Mouse (Mus musculus) NIH3T3 (cell line): Measurements from ENCODE around the gene Azi2.

Source experiments
- DNase-seq: peaks from one replicate; pipeline ENCODE4 v3.0.0-alpha.2; 2012; ENCODE audit warnings: low read depth

Azi2 gene

DNA sequence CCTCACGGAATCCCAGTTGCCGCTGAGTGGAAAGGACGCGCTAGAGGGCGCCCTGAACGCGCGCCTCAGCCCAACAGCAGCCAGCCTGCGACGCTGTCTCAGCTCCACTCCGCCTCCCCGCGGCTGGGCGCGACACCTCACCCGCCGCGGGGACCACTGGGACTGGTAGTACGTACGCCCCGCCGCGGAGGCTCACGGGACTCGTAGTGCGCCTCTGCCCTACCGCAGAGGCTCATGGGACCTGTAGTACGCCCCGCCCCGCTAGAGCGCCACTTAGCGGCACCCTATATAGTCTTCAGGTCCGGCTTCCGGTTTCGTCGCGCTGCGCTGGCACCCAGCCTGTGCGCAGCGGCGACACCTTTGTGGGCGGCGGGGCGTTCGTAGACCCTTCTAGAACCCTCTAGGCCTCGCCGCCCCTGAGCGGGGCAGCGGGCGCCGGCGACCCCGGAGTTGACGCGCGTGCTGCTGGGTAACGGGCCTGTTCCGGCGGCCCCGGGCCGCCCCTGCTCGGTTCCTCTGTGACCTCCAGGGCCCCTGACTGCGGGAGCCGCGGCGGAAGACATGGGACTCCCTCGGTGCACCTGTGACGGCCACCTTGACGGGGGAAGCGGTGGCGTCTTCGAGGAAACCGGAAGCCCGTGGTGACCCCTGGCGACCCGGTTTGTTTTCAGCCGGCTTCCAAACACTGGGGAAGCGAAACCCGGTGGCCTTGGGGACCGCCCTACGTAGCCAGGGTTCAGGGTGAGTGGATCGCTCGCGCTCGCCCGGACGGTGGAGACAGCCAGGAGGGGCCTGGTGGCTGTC lies at the start of gene Azi2:
Azi2 (plus strand) TSS at position 282 of the 804 bp plus-strand sequence.
- peak; percentile 96 for DNase-seq

- no peak for DNase-seq
Observed at GRCm38 (mm10) chr9:117996631-117997030, 43.7 kb upstream of the Azi2 start.

DNA sequence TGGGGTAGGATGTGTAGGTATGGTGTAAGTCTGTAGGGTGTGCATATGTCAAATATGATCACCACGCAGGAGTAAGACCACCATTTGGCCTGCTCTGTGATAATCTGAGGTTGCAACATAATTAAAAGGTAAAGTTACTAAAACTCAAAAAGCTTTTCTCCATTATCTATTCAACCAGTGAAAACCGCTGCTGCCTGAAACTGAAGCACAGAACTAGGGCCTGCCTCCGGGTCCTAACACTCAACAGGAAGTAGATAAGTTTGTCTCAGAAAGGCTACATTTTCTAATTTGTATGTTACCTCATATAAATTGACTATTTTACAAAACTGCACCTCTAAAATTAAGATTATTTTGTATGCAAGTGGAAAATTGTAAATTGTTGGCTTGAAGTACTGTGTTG lies 38.8 kb upstream of the Azi2 start:
- no peak for DNase-seq

- no peak for DNase-seq
Observed at GRCm38 (mm10) chr9:118003218-118003886, 36.9 kb upstream of the Azi2 start.

- no peak for DNase-seq
Observed at GRCm38 (mm10) chr9:118003937-118004336, 36.4 kb upstream of the Azi2 start.

DNA sequence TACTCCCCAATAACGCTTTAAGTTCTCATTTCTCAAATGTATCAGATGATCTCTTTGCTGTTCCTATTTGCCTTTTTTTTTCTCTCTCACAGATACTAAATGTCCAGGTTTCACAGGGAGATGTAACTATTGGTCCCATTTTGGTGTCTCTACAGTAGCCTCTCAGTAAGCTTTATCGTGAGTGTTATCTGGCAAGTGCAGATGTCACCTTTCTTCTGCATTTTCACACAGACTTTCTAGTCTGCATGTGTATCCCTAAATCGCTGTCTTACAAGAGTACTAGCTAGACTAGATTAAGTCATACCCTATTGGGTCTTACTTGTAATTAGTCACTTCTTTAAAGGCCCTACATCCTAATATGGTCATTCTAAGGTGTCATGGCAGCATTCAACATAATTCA lies 27.4 kb upstream of the Azi2 start:
- no peak for DNase-seq

DNA sequence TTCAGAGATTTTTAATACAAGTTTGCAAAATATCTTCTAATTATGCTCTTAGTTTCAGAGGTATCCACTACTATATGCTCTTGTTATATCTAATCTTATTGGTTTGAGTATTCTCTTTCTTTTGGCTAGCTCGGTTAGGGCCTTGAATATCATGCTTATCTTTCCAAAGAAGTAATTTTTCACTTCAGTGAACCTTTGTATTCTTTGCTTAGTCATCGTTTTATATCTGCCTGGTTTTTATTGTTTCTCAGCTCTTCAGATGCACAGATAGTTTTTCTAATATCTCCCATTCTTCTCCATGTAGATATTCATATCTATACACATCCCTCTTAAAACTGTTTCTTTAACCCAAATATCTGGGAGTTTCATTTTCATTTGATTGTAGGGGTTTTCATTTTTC lies 15.3 kb upstream of the Azi2 start:
- DNase-seq, result no peak

DNA sequence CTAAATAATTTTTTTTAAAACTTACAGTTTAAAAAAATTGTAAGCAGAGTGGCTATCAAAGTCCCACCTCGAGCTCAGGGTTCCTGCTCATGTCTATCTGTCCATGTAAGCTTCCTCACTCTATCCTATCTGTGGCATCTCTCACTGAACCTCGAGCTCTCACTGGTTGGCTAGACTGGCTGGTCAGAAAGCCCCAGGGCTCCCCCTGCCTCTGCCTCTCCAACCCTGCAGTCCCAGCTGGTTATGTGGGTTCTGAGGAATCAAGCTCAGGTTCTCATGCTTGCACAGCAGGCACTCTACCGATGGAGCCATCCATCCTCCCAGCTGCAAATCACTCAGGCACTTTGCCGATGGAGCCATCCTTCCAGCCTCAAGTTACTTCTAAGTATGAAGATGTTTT lies 10.8 kb upstream of the Azi2 start:
- no peak for DNase-seq

DNA sequence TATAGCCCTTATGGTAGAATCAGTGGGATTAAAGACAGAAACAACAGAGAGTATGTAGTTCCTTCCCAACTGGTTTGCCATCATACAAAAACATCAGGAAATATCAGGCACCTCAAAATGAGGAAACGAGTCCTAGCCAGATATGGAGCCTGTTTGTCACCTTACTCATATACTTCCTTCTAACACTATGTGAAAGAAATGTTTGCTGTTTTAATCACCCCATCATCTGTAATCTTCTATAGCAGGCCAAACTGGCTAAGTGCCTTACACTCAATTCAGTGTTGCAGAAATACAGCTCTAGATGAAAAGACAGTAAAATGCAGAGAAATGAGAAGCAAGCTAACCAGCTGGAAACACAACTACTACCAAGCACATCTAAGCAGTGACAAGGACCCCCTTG lies 10.0 kb upstream of the Azi2 start:
- DNase-seq, result no peak

DNA sequence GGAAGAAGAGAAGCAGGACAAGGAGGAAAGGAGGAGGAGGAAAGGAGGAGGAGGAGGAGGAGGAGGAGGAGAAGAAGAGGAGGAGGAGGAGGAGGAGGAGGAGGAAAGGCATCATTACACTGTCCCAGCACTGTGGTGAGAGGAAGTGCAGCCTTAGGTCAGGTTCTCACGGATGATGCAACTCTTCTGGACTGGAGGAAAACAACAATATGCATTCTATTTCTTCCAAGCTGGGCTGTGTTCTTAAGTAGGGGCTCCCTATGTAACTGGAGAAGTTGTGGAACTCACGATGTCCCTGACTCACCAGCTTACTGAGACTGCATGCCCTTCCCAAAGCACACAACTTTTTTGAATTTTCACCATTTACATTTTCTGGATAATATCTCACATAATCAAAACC lies 8.6 kb upstream of the Azi2 start:
- peak; percentile 12 for DNase-seq

- DNase-seq, result no peak
Observed at GRCm38 (mm10) chr9:118034990-118035389, 5.3 kb upstream of the Azi2 start.

- DNase-seq, result peak; percentile 46
Observed at GRCm38 (mm10) chr9:118041022-118041400, 712 bp downstream of the Azi2 start.

GRCm38 (mm10) chr9:118041646-118042045 lies 1.3 kb downstream of the Azi2 start:
- DNase-seq, result peak; percentile 22

DNA sequence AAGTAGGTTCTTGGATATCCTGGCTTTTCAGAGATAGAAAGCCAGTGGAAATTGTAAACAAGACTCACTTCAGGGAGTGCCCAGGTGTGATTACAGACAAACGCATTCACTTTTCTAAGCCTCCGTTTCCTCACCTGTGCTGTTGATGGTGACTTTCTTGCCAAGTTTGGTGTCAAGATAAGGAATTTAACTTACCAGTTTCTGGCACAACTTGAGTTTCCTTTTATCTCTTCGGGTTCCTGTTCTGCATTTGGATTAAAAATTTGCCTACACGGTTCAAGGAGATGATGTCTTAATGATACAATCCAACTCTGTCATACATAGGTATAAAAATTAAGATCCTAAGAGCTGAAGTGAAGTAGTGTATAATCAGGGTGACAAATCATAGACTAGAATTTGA lies 2.4 kb downstream of the Azi2 start:
- no peak for DNase-seq

GRCm38 (mm10) chr9:118043581-118043980 lies 3.3 kb downstream of the Azi2 start:
- no peak for DNase-seq

DNA sequence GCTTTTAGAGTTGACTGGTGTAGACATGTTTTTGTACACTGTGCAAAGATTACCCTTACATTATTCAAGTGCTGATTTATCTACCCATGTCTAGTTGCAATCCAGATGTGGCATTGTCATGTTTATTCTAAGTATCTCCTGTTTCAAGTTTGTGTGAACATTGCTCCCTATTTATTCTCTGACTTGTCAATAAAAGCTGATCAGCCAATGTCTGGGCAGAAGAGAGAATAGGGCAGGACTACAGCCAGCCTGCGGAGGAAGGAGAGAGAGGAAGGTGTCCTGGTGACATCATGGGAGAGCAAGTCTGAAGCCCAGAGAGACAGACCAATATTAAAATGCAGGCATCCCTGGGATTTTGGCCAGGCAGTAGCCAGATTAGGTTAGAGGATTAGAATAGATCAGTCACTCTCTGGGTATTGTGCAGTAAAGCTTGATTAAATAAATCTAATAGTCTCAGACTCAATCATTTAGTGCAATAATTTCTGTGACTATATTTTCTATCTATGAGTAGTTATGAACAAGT lies 4.8 kb downstream of the Azi2 start:
- no peak for DNase-seq

DNA sequence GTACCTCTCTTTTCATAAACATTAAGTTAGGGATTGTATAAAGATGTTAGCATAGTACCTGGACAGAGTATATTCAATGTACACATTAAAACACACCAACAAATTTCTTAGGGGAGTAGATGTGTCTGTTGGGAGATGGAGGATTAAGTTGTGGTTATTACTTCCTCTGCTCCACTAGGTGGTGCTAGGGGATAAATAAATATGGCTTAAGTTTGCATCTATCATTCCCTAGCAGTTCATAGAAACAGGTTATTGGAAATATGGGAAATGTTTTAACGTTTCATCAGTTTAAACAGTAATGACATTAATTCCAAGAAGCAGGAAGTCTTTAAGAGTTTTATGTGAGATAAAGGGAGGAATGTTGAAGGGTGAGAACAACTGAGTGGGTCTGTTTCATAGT lies 13.0 kb downstream of the Azi2 start:
- peak; percentile 67 for DNase-seq

DNA sequence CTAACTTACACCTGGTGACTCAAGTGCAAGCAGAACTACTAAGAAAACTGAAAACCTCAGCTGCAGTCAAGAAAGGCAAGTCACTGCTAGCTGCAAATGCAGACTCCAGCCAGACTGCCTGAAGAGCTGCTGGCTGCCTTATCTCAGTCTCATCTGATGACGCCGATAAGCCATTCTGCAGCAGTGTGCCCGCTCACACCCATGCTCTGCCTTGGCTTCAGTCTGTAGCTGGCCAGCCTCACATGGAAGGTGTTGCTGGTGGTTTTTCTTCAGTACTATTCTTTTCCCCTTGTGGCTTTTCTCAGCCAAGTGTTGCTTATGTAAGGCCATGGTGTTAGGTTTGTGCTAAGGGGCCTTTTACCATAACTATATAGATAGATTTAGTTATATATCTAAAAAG lies 18.8 kb downstream of the Azi2 start:
- DNase-seq, result no peak

GRCm38 (mm10) chr9:118070442-118070841 lies 30.1 kb downstream of the Azi2 start:
- no peak for DNase-seq

- no peak for DNase-seq
Observed at GRCm38 (mm10) chr9:118071337-118071736, 31.0 kb downstream of the Azi2 start.

GRCm38 (mm10) chr9:118072101-118072500 lies 31.8 kb downstream of the Azi2 start:
- no peak for DNase-seq

DNA sequence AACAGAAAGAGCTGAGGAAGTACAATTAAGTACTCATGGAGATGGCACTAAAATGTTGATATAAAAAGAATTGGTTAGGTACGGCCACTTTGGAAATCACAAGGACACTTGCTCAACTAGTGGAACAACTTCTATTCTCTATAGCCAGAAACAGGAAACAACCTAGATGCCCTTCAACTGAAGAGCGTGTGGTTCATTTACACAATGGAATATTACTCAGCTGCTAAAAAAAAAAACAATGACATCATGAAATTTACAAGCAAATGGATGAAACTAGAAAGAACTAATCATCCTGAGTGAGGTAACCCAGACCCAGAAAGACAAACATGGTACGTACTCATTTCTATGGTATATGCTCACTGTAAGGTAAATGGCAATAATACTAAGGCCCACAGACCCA lies 33.1 kb downstream of the Azi2 start:
- no peak for DNase-seq
